Mouse (Mus musculus) kidney, embryonic 16.5 days (tissue): ENCODE results near the gene Pcca. TPM values are rescaled to one million over a fixed set of nuclear protein-coding genes. Genes with fewer than 3 reads are reported as not detected.

Experiments
- ATAC-seq: fragments of 200-750 bp; cut with Nextera tagmentation; 2 replicates; pipeline ENCODE4 v1.8.0; 2017; ENCODE audit warnings: moderate TSS enrichment; ENCODE audit not compliant: low FRiP score, low TSS enrichment
- H3K27ac ChIP-seq: fragments of 300-500 bp; sonication (generic); 2 replicates; pipeline ENCODE4 v1.5.1; 2014; ENCODE audit warnings: low read length
- H3K27me3 ChIP-seq: fragments of 300-500 bp; sonication (generic); 2 replicates; pipeline ENCODE4 v1.6.1; 2014; ENCODE audit warnings: low read length, control low read depth, mixed read lengths; ENCODE audit not compliant: insufficient read depth
- H3K36me3 ChIP-seq: fragments of 300-500 bp; sonication (generic); 2 replicates; pipeline ENCODE4 v1.6.1; 2014; ENCODE audit warnings: low read length, control low read depth, mixed read lengths; ENCODE audit not compliant: insufficient read depth
- H3K4me1 ChIP-seq: fragments of 300-500 bp; sonication (generic); 2 replicates; pipeline ENCODE4 v1.6.1; 2014; ENCODE audit warnings: low read length, control low read depth, mixed read lengths; ENCODE audit not compliant: insufficient read depth
- H3K4me2 ChIP-seq: fragments of 300-500 bp; sonication (generic); replicated peaks from 2 replicates; pipeline ENCODE4 v1.6.1; 2014; ENCODE audit warnings: low read depth, low read length
- H3K4me3 ChIP-seq: fragments of 300-500 bp; sonication (generic); 2 replicates; pipeline ENCODE4 v1.5.1; 2014; ENCODE audit warnings: mild to moderate bottlenecking, low read length
- H3K9ac ChIP-seq: fragments of 300-500 bp; sonication (generic); replicated peaks from 2 replicates; pipeline ENCODE4 v1.6.1; 2014; ENCODE audit warnings: low read length
- H3K9me3 ChIP-seq: fragments of 300-500 bp; sonication (generic); 2 replicates; pipeline ENCODE4 v1.6.1; 2016; ENCODE audit warnings: low read length, control low read depth
- WGBS: fragments of 180-500 bp; shearing (Covaris S2); extraction: QIAGEN DNeasy Blood & Tissue Kit; methylation state at CpG from one replicate; pipeline ENCODE4 v1.1.7; 2014; 5-methylcytosine and 5-hydroxymethylcytosine counted together
- polyA plus RNA-seq: library from polyadenylated mRNA; unstranded; fragments of >200 nt; fragmentation: Nextera tagmentation; extraction: Ambion mirVana; gene quantifications from 2 replicates; pipeline ENCODE4 v1.2.1, GENCODE M21; 2015

The Pcca gene
- polyA plus RNA-seq: 29.7 and 30.7 TPM in 2 replicates

DNA sequence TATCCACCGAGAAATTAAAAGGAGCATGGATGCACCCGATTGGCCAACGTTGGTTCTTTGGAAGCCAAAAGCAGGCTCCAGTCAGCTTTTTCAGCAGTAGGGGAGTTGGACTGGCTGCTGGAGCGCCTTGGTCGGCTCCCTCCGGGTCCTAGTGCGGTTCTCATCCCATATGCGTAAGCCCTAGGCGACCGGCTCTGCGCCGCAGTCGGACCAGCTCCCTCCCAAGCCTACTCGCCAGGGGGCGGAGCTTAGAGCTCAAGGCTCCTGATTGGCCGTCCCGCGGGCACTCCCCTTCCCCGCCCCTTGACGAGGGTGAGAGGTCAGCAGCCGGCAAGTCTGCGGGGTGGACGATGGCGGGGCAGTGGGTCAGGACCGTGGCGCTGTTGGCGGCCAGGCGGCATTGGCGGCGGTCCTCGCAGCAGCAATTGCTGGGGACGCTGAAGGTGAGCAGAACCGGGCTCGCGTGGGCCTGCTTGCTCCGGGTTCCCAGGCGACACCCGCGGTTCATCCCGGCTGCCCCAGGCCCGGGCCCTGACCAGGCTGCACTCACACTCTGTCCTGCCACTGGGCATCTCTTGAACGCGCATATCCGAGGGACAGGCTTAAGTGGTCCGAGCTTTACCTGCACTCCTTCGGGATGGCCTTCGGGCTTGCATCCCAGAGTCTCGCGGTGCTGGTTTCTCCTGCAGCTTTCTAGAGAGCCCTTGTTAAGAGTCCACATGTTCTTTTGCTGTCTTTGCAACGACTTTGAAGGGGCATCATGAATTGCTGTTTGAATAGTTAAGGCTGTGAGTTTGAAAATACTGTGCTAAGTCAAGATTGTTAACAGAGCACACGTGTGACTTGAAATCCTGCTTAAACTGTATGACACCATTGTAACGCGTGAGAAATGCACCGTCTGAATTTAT, at the start of gene Pcca:
Pcca (plus strand) TSS at position 308 of the 908 bp plus-strand sequence.
- 2% methylated on average over 54 of the region's 54 CpGs for WGBS
- H3K9me3 ChIP-seq: no peaks in the 10 kb centered on the region
- no peaks in the 10 kb centered on the region for H3K36me3 ChIP-seq
- peak within 1 kb of the TSS; percentile 84 for H3K4me2 ChIP-seq
- no peaks in the 10 kb centered on the region for H3K27me3 ChIP-seq
- H3K9ac ChIP-seq: peak within 1 kb of the TSS; percentile 72
- H3K27ac ChIP-seq: peak within 1 kb of the TSS; percentile 14; the same call in 1 of the 2 replicates
- peak; percentile 100 for ATAC-seq
- peak within 1 kb of the TSS; percentile 68 for H3K4me3 ChIP-seq
- peaks cover 7% of the 10 kb centered on the region for H3K4me1 ChIP-seq

DNA sequence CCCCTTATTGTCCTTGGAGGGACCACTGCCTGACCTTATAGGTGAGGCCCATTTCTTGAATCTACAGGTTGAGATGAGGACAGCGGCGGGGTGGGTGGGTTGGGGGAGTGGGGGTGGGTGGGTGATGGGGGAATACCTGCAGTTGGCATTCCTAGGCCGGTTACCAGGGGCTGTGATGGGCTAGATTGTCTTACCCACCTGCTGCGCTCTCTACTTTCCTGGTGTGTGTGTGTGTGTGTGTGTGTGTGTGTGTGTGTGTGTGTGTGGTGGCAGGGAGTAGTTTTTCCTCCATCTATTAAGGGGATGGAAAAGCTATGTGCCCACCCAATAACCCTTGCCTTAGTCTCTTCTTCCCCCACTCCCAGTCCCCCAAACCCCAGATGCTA, 49.7 kb upstream of the Pcca start:
- Histone ChIP-seq H3K36me3 (no peaks in the 10 kb centered on the region), H3K27me3 (peaks cover 86% of the 10 kb centered on the region), H3K4me1 (no peaks in the 10 kb centered on the region), H3K9me3 (no peaks in the 10 kb centered on the region), H3K4me2 (no peak overlapping the region), H3K27ac (no peak overlapping the region), H3K9ac (no peak overlapping the region), H3K4me3 (no peak overlapping the region)
- no peak for ATAC-seq
- 2% methylated on average over 4 of the region's 4 CpGs for WGBS

DNA sequence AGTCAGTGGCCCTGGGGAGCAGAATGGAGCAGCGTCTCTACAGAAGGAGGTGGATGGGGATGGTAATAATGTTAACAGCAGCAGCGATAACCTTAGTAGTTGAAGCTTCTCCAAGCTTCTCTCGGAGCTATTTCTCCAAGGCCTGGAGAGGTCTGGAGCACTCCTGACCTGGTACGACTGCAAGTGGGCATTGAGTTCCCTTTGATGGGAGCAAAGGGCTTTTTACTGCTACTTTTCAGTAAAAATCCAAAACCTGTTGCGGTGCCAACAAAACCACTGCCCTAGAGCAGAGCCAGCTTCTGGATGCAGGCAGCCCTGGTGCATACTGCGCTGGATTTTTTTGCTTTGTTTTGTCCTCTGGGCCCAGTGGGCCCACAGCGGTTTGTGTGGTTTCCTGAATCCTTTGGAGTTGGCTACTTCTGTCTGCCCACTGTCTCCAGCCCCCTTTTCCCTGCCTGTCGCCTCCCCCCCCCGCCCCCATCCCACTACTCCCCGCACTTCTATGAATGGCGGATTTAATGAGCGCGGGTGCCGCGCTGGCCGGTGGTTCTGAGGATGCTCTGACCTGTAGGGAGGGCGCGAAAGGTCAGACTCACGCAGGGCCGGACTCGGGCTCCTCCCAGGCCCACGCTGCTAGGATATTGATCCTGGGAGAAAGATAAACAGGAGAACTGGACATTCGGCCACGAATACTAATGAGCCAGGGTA, 49.1 kb upstream of the Pcca start:
- Histone ChIP-seq H3K27ac (no peak overlapping the region), H3K36me3 (no peaks in the 10 kb centered on the region), H3K4me1 (no peaks in the 10 kb centered on the region), H3K4me3 (no peak overlapping the region), H3K4me2 (no peak overlapping the region), H3K9ac (no peak overlapping the region), H3K27me3 (peaks cover 85% of the 10 kb centered on the region), H3K9me3 (no peaks in the 10 kb centered on the region)
- no peak for ATAC-seq
- 1% methylated on average over 24 of the region's 24 CpGs for WGBS

DNA sequence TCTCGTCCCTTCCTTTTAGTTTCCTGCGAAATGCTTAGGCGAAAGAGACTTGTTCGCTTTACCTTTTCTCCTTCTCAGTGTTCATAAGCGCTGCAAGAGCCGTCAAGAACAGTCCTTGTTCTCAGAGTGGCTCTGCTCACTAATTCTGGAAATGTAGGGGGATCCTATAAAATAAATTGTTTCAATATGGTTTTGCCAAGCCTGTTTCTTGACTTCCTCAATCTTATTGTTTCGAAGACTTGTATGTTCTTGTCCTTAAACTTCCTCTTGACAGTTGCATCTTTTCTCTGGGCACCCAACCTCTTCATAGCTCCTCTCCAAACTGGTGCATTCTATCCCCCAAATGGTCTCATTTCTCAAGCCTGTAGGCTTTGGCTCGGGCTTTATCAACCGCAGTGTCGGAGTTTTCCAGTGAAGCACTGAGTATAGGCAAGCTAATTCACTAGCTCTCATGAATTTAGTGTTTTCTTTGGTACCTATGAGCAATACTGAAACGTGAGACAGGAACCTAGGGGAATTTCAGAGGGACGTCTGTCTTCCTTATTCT, 48.4 kb upstream of the Pcca start:
- no peak overlapping the region for H3K9ac ChIP-seq
- H3K4me2 ChIP-seq: no peak overlapping the region
- no peaks in the 10 kb centered on the region for H3K36me3 ChIP-seq
- peaks cover 86% of the 10 kb centered on the region for H3K27me3 ChIP-seq
- H3K4me3 ChIP-seq: no peak overlapping the region
- no peak overlapping the region for H3K27ac ChIP-seq
- H3K9me3 ChIP-seq: no peaks in the 10 kb centered on the region
- 2% methylated on average over 12 of the region's 12 CpGs for WGBS
- no peak for ATAC-seq
- H3K4me1 ChIP-seq: peaks cover 2% of the 10 kb centered on the region; the same call in 1 of the 2 replicates

DNA sequence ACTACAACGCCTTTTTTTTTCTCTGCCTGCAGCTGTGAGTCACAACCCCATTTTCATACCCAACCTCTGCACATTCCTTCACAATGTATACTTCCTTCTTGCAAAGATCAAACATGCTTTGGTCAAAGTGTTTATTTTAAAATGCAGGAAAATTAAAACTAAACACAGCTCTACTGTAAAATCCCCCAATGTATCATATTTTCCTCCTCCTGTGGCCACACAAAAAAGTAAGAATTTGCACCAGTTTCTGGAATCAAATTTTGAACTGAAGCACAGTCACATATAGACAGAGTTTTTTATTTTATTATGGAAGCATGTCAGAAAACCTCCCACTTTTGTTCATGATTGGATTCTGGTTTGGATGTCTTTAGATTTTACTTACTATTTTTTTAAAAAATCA, 47.5 kb upstream of the Pcca start:
- peaks cover 86% of the 10 kb centered on the region for H3K27me3 ChIP-seq
- 0% methylated on average over 1 of the region's 1 CpGs for WGBS
- H3K4me1 ChIP-seq: peaks cover 4% of the 10 kb centered on the region; the same call in 1 of the 2 replicates
- no peak overlapping the region for H3K4me3 ChIP-seq
- no peaks in the 10 kb centered on the region for H3K9me3 ChIP-seq
- H3K27ac ChIP-seq: no peak overlapping the region
- no peak overlapping the region for H3K4me2 ChIP-seq
- no peak for ATAC-seq
- H3K9ac ChIP-seq: no peak overlapping the region
- no peaks in the 10 kb centered on the region for H3K36me3 ChIP-seq

DNA sequence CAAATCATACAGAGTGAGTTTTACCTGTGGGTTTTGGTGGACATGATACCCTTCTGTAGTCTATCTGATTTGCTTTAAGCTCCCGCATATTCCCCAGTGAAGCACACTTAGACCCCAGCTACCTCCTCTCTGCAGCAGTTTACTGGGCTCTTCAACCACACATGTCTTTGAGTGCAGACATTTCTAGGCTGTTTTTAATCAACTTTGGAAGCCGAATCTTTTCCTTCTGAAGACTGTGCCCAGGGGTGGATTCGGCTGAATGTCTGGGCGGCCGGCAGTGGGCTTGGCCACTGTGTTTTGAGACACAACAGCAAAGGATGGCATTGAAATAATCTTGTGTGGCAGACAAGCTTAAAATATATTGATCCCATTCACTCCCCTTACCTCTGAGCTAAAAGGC, 46.8 kb upstream of the Pcca start:
- H3K4me2 ChIP-seq: no peak overlapping the region
- no peak for ATAC-seq
- no peak overlapping the region for H3K9ac ChIP-seq
- H3K27ac ChIP-seq: no peak overlapping the region
- H3K9me3 ChIP-seq: no peaks in the 10 kb centered on the region
- peaks cover 4% of the 10 kb centered on the region; the same call in 1 of the 2 replicates for H3K4me1 ChIP-seq
- 1% methylated on average over 5 of the region's 5 CpGs for WGBS
- no peaks in the 10 kb centered on the region for H3K36me3 ChIP-seq
- peaks cover 81% of the 10 kb centered on the region for H3K27me3 ChIP-seq
- no peak overlapping the region for H3K4me3 ChIP-seq

DNA sequence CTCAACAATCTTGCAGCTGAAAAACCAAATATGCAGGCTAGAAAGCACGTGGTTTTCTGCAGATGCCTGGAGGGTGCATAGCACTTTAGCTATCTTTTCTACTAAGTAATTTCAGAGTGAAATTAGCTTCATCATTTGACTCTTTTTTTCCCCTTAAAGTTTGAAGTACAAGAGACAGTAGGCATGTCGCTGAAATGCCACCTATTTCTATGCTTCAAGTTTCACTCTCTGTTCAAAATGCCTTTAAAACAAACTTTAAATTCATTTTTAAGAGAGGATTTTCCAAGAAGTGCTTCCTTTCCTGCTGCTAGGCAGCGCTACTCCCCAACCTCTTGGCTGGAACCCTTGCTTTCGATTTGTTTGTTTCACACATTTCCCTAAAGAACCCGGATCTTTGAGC, 45.1 kb upstream of the Pcca start:
- no peak overlapping the region for H3K9ac ChIP-seq
- peaks cover 3% of the 10 kb centered on the region; the same call in 1 of the 2 replicates for H3K9me3 ChIP-seq
- no peaks in the 10 kb centered on the region for H3K36me3 ChIP-seq
- no peak overlapping the region for H3K27ac ChIP-seq
- H3K4me2 ChIP-seq: no peak overlapping the region
- no peak for ATAC-seq
- under 1% methylated on average over 5 of the region's 5 CpGs for WGBS
- H3K4me3 ChIP-seq: no peak overlapping the region
- peaks cover 4% of the 10 kb centered on the region; the same call in 1 of the 2 replicates for H3K4me1 ChIP-seq
- H3K27me3 ChIP-seq: peaks cover 79% of the 10 kb centered on the region

DNA sequence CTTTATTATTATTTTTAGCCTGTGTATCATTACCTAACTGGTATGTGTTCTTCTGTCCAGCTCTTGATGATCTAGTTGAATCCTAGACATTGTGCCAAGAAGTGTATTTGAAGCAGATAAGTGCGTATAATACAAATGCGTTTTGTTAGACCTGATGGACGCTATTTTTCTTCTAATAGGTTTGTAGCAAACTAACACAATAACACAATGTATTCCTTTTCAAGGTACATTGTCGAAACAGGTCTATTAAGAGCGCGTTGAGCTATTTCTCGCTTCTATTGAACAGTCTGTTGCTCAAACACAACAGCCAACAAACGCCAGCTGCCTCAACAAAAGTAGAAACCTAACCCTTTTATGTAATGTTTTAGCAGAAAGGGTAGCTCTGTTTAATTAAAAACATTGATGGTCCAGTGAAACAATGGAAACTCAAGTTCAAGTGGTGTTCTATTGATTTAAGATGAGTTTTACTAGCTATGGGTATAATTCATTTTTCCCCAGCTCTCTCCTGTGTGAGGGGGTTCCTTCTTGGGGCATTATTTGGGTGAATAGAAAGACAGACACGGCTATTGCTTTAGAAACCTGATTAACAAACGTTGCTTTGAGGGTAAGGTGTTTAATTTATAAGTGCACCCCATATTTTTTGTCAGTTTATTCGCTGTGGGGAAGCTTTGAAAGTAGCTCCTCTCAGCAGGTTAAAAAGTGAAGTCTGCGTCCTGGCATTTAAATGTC, 44.3 kb upstream of the Pcca start:
- H3K4me2 ChIP-seq: no peak overlapping the region
- no peaks in the 10 kb centered on the region for H3K36me3 ChIP-seq
- H3K27me3 ChIP-seq: peaks cover 71% of the 10 kb centered on the region
- 4% methylated on average over 12 of the region's 12 CpGs for WGBS
- H3K4me3 ChIP-seq: no peak overlapping the region
- peaks cover 4% of the 10 kb centered on the region; the same call in 1 of the 2 replicates for H3K4me1 ChIP-seq
- H3K27ac ChIP-seq: no peak overlapping the region
- no peak for ATAC-seq
- H3K9ac ChIP-seq: no peak overlapping the region
- H3K9me3 ChIP-seq: peaks cover 3% of the 10 kb centered on the region; the same call in 1 of the 2 replicates
